Mouse (Mus musculus) midbrain, embryonic 14.5 days (tissue): ENCODE measurements around the gene Fnip2. TPM values are rescaled to one million over a fixed set of nuclear protein-coding genes. Genes with fewer than 3 reads are reported as not detected.
A peak's percentile ranks its signal among the peaks of the same experiment; 100 is the strongest.

Experiments
- ATAC-seq: fragments of 200-750 bp; cut with Nextera tagmentation; 2 replicates; pipeline ENCODE4 v1.8.0; 2017; ENCODE audit warnings: moderate number of reproducible peaks, moderate library complexity; ENCODE audit not compliant: low FRiP score, low TSS enrichment
- DNase-seq: peaks from one replicate; pipeline ENCODE4 v3.0.0-alpha.2; 2015
- H3K27ac ChIP-seq: fragments of 300-500 bp; sonication (generic); replicated peaks from 2 replicates; pipeline ENCODE4 v1.5.1; 2014; ENCODE audit warnings: mild to moderate bottlenecking, low read depth, low read length, moderate library complexity
- H3K27me3 ChIP-seq: fragments of 300-500 bp; sonication (generic); 2 replicates; pipeline ENCODE4 v1.6.1; 2014; ENCODE audit warnings: low read length, control low read depth, mixed read lengths; ENCODE audit not compliant: control insufficient read depth, insufficient read depth
- H3K36me3 ChIP-seq: fragments of 300-500 bp; sonication (generic); 2 replicates; pipeline ENCODE4 v1.6.1; 2014; ENCODE audit warnings: low read length, control low read depth; ENCODE audit not compliant: control insufficient read depth, insufficient read depth
- H3K4me1 ChIP-seq: fragments of 300-500 bp; sonication (generic); 2 replicates; pipeline ENCODE4 v1.6.1; 2014; ENCODE audit warnings: mild to moderate bottlenecking, antibody characterized with exemption, low read length, control low read depth; ENCODE audit not compliant: control insufficient read depth, insufficient read depth
- H3K4me2 ChIP-seq: fragments of 300-500 bp; sonication (generic); 2 replicates; pipeline ENCODE4 v1.6.1; 2014; ENCODE audit warnings: mild to moderate bottlenecking, low read length, moderate library complexity
- H3K4me3 ChIP-seq: fragments of 300-500 bp; sonication (generic); replicated peaks from 2 replicates; pipeline ENCODE4 v1.5.1; 2014; ENCODE audit warnings: low read depth, low read length
- H3K9ac ChIP-seq: fragments of 300-500 bp; sonication (generic); replicated peaks from 2 replicates; pipeline ENCODE4 v1.6.1; 2014; ENCODE audit warnings: mild to moderate bottlenecking, low read length, moderate library complexity
- H3K9me3 ChIP-seq: fragments of 300-500 bp; sonication (generic); 2 replicates; pipeline ENCODE4 v1.6.1; 2016; ENCODE audit warnings: low read length, control low read depth, mixed read lengths; ENCODE audit not compliant: control insufficient read depth
- WGBS: fragments of 180-500 bp; shearing (Covaris S2); extraction: QIAGEN DNeasy Blood & Tissue Kit; methylation state at CpG from one replicate; pipeline ENCODE4 v1.1.7; 2014; 5-methylcytosine and 5-hydroxymethylcytosine counted together
- polyA plus RNA-seq: library from polyadenylated mRNA; unstranded; fragments of >200 nt; fragmentation: Nextera tagmentation; extraction: Ambion mirVana; gene quantifications from 2 replicates; pipeline ENCODE4 v1.2.1, GENCODE M21; 2014

The Fnip2 gene
- polyA plus RNA-seq, 1 experiment from 2014 or later: 7.7 TPM

DNA sequence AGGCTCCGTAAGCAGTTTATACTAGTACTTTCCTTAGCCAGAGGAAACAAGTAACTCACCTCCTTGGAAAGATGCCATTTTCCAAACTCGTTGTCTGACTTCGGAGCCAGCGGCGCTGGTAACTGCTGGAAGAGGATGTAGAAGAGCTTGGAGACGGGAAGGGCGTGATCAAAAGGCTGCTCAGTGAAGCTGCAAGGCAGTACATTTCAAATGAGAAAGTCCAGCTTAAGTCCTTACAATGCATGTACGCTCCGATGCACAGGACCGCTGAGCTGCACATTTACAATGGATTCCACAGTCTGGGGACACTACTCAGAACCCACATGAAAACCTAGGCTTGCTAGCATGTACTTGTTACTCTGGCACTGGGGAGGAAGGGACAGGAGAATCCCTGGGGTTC lies 67.3 kb downstream of the Fnip2 start:
- DNase-seq: peak; percentile 17
- no peak overlapping the region for H3K4me2 ChIP-seq
- H3K9ac ChIP-seq: no peak overlapping the region
- no peak for ATAC-seq
- peaks cover 19% of the 10 kb centered on the region for H3K36me3 ChIP-seq
- H3K9me3 ChIP-seq: no peaks in the 10 kb centered on the region
- H3K27ac ChIP-seq: no peak overlapping the region
- H3K4me3 ChIP-seq: no peak overlapping the region
- no peaks in the 10 kb centered on the region for H3K4me1 ChIP-seq
- 33% methylated on average over 10 of the region's 10 CpGs for WGBS
- no peaks in the 10 kb centered on the region for H3K27me3 ChIP-seq

DNA sequence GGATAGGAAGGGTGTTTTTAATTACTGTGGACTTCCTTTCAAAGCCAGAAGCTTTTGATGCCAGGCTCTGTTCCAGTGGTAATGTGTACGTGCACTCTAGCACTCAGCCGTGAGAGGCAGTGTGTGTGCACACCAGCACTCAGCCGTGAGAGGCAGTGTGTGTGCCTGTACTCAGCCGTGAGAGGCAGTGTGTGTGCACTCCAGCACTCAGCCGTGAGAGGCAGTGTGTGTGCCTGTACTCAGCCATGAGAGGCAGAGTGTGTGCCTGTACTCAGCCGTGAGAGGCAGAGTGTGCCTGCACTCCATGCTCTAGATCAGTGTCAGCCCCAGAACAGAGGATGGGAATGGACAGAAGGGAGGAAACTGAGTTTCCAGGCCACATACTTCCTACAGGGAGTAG lies 70.9 kb downstream of the Fnip2 start:
- no peaks in the 10 kb centered on the region for H3K4me1 ChIP-seq
- peaks cover 28% of the 10 kb centered on the region for H3K36me3 ChIP-seq
- H3K9ac ChIP-seq: no peak overlapping the region
- WGBS: 88% methylated on average over 6 of the region's 6 CpGs
- no peaks in the 10 kb centered on the region for H3K27me3 ChIP-seq
- H3K9me3 ChIP-seq: no peaks in the 10 kb centered on the region
- no peak overlapping the region for H3K27ac ChIP-seq
- no peak for DNase-seq
- no peak for ATAC-seq
- H3K4me2 ChIP-seq: no peak overlapping the region
- H3K4me3 ChIP-seq: no peak overlapping the region

DNA sequence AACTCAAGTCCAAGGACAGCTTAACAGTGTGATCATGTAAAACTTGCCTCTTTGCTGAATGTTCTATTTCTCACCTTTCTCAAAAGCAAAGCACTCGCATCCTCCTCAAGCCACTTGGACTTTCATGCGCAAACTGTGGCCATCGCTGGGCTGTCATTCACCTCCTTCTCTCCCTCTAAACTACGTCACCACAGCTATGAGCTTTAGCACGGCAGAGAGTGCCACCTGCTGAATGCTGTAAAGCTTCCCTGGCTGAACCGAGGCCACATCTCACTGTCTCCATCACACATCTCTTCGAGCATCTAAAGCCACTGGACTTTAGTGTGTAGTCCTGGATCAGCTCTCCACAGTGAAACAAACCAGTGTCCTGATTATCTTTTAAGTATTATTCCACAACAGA lies 72.4 kb downstream of the Fnip2 start:
- Histone ChIP-seq H3K36me3 (peaks cover 33% of the 10 kb centered on the region), H3K4me1 (no peaks in the 10 kb centered on the region), H3K9ac (no peak overlapping the region), H3K27me3 (no peaks in the 10 kb centered on the region), H3K4me2 (no peak overlapping the region), H3K4me3 (no peak overlapping the region), H3K27ac (no peak overlapping the region), H3K9me3 (no peaks in the 10 kb centered on the region)
- no peak for ATAC-seq
- WGBS: 81% methylated on average over 7 of the region's 7 CpGs
- peak; percentile 54 for DNase-seq

DNA sequence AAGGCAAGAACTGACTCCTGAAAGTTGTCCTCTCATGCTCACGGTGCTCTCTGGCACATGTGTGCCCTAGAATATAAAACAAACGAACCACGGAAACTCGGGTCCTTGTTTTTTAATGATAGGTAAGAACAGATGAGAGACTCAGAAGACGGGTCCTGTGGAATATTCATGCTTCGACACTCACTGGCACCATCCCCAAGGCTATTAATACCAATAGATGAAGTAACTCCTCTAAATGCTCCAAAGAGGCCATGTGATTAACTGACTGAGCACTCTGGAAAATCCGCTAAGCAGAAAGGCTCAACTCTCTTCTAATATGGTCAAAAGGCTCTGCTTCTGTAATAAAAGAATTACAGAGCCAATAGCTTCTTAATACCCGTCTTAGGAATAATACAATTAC lies 73.6 kb downstream of the Fnip2 start:
- Histone ChIP-seq H3K36me3 (peaks cover 34% of the 10 kb centered on the region), H3K27ac (no peak overlapping the region), H3K9me3 (no peaks in the 10 kb centered on the region), H3K4me3 (no peak overlapping the region), H3K27me3 (no peaks in the 10 kb centered on the region), H3K4me1 (no peaks in the 10 kb centered on the region), H3K9ac (no peak overlapping the region), H3K4me2 (no peak overlapping the region)
- 79% methylated on average over 8 of the region's 8 CpGs for WGBS
- ATAC-seq (no peak), DNase-seq (no peak)

DNA sequence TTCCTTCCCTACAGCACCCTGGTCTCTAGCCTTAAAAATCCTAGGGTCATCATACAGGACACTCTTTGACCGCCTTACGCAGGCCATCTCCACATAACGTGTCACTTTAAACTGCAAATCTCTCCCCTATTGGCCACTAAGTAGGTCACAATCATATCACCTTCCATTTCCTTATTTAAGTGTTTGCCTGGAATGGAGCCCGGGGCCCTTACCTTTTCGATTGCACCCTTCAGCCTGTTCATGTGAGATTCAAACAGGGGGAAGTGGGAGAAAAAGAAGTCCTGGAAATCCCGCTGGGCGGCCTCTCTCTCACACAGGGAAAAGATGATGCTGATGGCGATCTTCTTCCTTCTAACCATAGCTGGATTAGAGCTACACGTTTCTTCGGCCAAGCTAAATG lies 74.5 kb downstream of the Fnip2 start:
- H3K9me3 ChIP-seq: no peaks in the 10 kb centered on the region
- no peaks in the 10 kb centered on the region for H3K27me3 ChIP-seq
- H3K4me3 ChIP-seq: no peak overlapping the region
- ATAC-seq (no peak), DNase-seq (no peak)
- no peak overlapping the region for H3K4me2 ChIP-seq
- H3K4me1 ChIP-seq: no peaks in the 10 kb centered on the region
- H3K9ac ChIP-seq: no peak overlapping the region
- WGBS: 96% methylated on average over 10 of the region's 10 CpGs
- no peak overlapping the region for H3K27ac ChIP-seq
- peaks cover 41% of the 10 kb centered on the region for H3K36me3 ChIP-seq

DNA sequence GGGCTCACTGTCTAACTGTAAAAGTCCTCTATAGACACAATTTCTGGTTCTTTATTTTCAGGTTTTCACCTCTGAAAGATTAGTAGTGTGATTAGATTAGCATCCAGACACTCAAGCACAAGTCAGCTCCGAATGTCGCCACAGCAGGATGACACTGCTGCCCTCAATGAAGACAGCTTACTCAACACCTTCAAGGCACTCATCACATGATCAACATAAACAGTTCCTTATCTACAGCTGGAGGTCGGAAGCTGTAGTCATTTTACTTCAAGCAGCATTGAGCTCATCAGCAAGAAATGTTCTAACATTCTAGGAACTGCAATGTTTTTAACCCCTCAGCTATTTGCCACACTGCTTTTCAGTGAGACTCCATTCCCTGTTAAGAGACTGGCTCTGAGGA lies 76.0 kb downstream of the Fnip2 start:
- ATAC-seq: no peak
- no peak for DNase-seq
- no peaks in the 10 kb centered on the region for H3K4me1 ChIP-seq
- no peak overlapping the region for H3K4me2 ChIP-seq
- no peak overlapping the region for H3K9ac ChIP-seq
- no peak overlapping the region for H3K4me3 ChIP-seq
- no peak overlapping the region for H3K27ac ChIP-seq
- 90% methylated on average over 3 of the region's 3 CpGs for WGBS
- no peaks in the 10 kb centered on the region for H3K9me3 ChIP-seq
- peaks cover 42% of the 10 kb centered on the region for H3K36me3 ChIP-seq
- no peaks in the 10 kb centered on the region for H3K27me3 ChIP-seq

DNA sequence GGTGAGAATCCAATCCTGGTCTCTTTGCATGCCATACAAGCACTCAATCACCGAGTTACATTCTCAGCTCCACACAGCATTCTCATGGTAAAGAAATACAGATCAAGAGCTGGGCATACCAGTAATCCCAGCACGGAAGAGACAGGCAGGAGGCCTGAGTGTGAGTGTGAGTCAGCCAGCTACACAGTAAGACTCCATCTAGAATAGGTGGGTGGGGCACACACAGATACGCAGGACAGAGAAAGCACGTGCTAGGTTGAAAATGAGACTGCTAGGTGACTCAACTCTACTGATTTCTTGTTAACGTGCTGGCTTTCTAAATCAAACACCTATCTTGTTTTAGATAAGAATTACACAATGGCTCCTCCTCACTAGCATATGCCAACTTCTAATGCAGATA lies 77.5 kb downstream of the Fnip2 start:
- Histone ChIP-seq H3K27ac (no peak overlapping the region), H3K4me1 (no peaks in the 10 kb centered on the region), H3K9me3 (no peaks in the 10 kb centered on the region), H3K9ac (no peak overlapping the region), H3K4me3 (no peak overlapping the region), H3K27me3 (no peaks in the 10 kb centered on the region), H3K4me2 (no peak overlapping the region), H3K36me3 (peaks cover 38% of the 10 kb centered on the region)
- 95% methylated on average over 5 of the region's 5 CpGs for WGBS
- no peak for ATAC-seq
- no peak for DNase-seq

DNA sequence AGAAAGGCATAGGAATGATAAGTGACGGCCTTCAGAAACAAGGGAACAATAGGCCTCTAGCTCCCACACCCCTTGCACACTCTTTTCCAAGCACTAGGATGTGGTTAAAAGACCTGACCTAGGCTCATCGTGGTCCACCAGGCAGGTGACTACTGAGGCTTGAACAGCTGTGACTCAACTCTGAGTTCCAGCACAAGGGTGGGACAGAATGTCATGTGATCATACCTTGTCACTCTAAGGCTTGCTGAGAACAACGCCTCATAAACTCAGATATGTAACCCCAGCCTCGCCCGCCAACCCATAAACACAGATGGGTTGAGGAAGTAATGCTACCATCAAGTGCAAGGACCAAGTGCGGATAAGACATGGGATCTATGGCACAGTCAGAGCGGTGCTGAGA lies 79.6 kb downstream of the Fnip2 start:
- Histone ChIP-seq H3K36me3 (peaks cover 38% of the 10 kb centered on the region), H3K4me3 (no peak overlapping the region), H3K27me3 (no peaks in the 10 kb centered on the region), H3K4me1 (no peaks in the 10 kb centered on the region), H3K9ac (no peak overlapping the region), H3K4me2 (no peak overlapping the region), H3K27ac (no peak overlapping the region), H3K9me3 (no peaks in the 10 kb centered on the region)
- 94% methylated on average over 7 of the region's 7 CpGs for WGBS
- DNase-seq (no peak), ATAC-seq (no peak)

DNA sequence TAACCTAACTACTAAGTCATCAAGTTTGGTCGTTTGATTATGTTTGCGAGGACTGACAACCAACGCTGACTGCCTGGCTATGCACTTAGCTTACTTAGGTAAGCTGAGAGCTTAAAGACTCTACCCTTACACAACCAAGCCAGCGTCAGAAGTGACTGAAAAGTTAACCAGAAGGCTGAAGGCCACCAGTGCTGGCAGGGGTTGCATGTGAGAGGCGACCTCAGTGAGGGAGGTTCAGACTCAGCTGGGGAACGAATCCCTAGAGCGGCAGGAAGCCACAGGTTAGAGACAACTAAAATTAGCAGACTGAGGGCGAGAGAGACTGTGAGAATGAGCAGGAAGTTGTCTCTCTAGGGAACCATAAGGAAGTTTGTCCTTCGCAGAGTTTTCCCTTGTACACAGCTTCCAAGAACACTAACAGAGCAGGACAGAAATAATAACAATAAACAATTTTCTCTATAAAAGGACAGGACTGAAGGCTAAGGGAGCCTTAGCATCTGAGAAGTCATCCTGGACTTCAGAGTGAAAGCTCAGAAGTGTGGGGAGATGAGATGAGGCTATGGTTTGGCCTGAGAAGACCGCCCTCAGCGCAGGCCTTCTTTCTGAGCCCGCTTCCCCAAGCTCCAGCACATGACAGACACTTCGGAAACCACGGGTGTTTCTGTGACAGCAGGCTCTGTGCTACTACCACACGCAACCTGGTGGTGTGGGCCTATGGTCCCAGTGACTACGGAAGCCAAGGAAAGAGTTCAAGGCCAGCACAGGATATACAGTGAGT lies 83.1 kb downstream of the Fnip2 start:
- no peaks in the 10 kb centered on the region for H3K27me3 ChIP-seq
- no peak for ATAC-seq
- DNase-seq: no peak
- H3K36me3 ChIP-seq: peaks cover 45% of the 10 kb centered on the region
- H3K27ac ChIP-seq: no peak overlapping the region
- no peak overlapping the region for H3K9ac ChIP-seq
- H3K4me2 ChIP-seq: no peak overlapping the region
- 95% methylated on average over 16 of the region's 16 CpGs for WGBS
- H3K9me3 ChIP-seq: no peaks in the 10 kb centered on the region
- no peaks in the 10 kb centered on the region for H3K4me1 ChIP-seq
- no peak overlapping the region for H3K4me3 ChIP-seq
